Mouse (Mus musculus) right cerebral cortex, postnatal 10 days (tissue): ENCODE measurements around the gene Trim39.
"Not testable (repeated sequence)": the region's sequence is repeated elsewhere in the genome, so short reads cannot be mapped to it uniquely, and the experiment has no call there.

Experiments
- DNase-seq, 2 experiments: peaks; one replicate each; pipeline ENCODE4 v3.0.0; 2021; ENCODE audit warnings: low spot score in 2 of 2

Gene Trim39

DNA sequence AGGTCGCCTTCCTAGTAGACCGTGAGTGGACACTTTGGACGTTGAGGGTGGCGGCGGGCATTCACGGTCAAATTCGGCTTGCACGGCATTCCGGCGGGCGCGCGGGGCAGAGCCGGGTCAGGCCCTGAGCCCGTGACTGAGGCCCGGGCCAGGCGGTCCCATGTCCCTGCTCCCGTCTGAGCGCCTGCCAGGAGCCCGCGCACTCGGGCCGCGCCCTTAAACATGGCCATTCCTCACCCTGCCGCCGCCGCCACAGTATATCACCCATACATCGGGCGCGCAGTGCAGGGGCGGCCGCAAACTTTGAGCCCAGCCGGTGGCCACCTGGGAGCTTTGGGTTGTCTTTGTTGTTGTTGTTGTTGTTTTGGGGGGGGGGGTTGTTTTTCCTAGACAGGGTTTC is 23.2 kb downstream of the Trim39 start:
- DNase-seq = no peak

- DNase-seq = no peak
These were observed 26.3 kb downstream of the Trim39 start for GRCm38 (mm10) chr17:36245741-36246140.

GRCm38 (mm10) chr17:36244031-36244430 is 28.0 kb downstream of the Trim39 start:
- DNase-seq = no peak

DNA sequence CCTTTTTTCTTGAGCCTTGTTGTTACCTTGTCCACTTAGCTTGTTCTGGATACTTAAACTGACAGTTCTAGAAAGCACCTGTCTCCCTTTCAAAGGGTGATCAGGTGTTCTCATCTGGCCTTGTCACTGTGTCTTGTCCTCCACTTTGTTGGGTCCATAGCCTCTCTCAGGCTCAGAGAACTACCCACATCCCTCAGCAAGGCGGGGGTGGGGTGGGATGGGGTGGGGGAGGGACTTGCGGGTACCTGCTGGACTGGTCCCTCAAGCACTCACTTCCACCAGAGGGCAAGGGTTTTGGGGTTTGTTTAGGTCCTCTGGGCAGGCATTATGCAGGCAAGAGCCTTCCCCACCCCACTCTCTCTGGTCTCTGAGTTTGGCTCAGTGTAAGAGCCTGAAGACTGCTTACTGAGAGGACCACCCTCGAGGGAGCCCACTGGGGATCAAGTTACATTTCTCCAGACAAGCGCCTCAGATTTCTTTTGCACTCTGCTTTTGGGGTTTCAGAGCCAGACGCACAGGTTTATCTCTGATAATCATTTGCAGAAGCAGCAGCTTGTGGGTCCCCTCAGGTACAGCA is 31.3 kb downstream of the Trim39 start:
- no peak for DNase-seq

- no peak for DNase-seq
These were observed 34.6 kb downstream of the Trim39 start for GRCm38 (mm10) chr17:36237321-36237921.

DNA sequence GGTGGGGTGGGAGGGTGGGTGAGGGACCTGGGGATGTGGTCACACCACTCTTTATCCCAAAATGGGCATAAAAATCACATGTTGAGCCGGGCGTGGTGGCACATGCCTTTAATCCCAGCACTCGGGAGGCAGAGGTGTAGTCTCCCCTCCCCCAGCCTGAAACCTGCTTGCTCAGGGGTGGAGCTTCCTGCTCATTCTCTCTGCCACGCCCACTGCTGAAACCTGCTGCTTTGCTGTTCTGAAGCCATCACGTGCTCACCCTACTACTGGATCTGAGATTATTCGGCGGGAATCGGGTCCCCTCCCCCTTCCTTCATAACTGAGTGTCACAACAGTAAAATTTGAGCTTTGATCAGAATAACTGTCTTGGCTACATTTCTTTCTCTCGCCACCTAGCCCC is 36.7 kb downstream of the Trim39 start:
- DNase-seq = not testable (repeated sequence)

DNA sequence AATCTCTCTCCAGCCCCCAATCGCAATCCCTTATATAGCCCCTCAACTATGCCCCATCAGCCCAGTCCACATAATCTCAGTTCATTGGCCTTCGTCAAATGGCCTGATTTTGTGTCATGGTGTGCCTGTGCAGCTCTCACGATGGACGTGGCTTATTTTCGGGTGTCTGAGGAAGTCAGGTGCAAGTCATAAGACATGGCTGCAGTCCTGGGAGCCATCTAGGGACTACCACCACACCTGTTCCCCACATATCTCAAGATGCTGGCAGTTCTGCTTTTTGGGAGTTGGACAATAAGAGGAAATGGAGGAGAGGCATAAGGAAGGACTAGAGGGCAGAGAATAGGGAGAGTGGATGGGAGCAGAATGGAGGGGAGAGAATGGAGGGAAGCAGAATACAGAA is 38.5 kb downstream of the Trim39 start:
- DNase-seq = no peak

- DNase-seq = peak; percentile 57 to 73
These were observed 40.7 kb downstream of the Trim39 start for GRCm38 (mm10) chr17:36231318-36231717.

DNA sequence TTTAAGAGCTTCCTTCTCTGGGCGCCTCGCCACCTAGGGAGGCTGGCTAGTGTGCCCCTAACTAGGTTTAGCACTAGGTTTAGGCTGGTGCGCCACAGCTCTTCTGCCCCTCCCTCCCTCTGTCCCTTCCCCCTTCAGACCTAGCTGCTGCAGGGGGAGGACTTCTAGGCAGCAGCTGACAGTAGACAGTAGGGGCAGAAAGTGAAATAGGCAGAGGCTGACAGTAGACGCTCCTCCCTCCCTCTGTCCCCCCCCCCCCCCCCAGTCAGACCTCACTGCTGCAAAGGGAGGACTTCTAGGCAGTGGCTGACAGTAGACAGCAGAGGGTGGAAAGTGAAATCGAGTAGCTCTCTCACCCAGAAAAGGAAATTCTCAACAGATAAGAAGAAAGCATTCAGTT is 43.0 kb downstream of the Trim39 start:
- DNase-seq = no peak

- DNase-seq = no peak
These were observed 45.1 kb downstream of the Trim39 start for GRCm38 (mm10) chr17:36226921-36227320.

DNA sequence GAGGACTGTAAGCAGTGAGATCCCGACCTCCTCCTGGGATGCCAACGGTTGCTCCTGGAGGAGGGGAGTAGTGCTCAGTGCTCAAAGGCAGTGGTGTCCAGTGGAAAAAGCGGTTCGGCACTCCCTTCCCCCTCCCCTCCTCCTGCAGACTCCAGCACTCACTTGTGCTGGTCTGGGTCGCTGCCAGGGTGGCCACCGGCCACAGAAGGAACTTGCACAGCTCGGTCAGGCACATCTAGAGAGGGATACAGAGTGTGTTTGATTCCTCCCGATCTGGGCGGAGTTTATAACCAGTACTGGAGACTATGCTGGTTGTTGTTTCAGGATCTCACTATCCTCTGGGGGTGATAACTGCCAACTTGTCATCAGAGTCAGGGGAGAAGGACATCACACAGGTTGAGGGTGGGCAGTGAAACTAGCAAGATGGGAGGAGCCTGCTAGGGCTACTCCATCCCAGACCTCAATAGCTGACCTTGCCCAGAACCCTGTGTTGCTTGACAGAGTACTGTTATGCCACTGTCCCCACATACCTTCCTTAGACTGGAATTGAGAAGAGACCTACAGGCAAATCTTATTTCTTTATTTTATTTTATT is 46.7 kb downstream of the Trim39 start:
- peak; percentile 30 to 45 for DNase-seq

DNA sequence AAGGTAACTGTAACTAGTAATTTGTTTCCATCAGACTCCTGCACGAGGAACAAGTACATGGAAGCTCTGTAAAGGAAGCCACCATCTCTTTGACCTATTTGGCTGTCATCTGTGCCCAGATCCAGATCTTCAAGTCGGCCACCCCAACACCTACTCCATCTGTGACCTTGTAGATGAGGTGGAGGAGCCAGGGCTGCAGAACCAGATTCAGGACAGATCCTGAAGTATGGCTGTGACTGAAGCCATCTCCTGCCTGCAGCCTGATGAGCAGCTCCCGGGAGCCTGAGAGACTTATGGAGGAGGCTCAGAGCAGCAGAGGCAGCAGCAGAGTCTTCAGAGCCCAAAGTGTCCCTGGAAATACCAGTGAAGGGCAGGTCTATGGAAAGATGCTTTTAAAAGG is 47.6 kb downstream of the Trim39 start:
- DNase-seq = no peak

GRCm38 (mm10) chr17:36218594-36219155 is 53.4 kb downstream of the Trim39 start:
- DNase-seq = no peak

GRCm38 (mm10) chr17:36215586-36215985 is 56.5 kb downstream of the Trim39 start:
- DNase-seq = no peak
